Mouse (Mus musculus): ENCODE results near the gene Kcnn4.
"Not testable (repeated sequence)": the region's sequence is repeated elsewhere in the genome, so short reads cannot be mapped to it uniquely, and the experiment has no call there.

DNA sequence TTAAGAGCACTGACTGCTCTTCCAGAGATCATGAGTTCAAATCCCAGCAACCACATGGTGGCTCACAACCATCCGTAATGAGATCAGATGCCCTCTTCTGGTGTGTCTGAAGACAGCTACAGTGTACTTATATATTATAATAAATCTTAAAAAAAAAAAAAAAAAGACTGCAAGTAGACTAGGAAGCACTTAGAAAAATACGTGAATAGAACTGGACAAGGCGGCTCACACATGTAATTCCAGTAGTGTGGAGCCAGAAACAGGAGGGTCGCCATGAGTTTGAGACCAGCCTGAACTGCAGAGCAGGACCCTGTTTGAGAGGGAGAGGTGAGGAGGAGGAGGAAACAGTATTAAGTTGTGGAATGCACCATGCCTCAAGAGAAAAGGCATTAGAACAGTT lies 30.4 kb downstream of the Kcnn4 start:
- not testable (repeated sequence) for TF ChIP-seq CTCF (IDR thresholded peaks at IDR 0.05; ENCODE audit: borderline replicate concordance, insufficient read depth, low read length); POLR2A (IDR thresholded peaks at IDR 0.05; ENCODE audit: low read depth, low read length)

All from embryonic fibroblast, embryonic 13.5 days (primary cell).